ENCODE assay signal across 9 mouse cellular contexts in genomic region chr13:91093610-91094009, GRCm38 (mm10).
DNase-seq lines count a peak whose midpoint lies in the region; ATAC-seq and TF ChIP-seq lines count a peak whose summit lies in the region.
"Had no signal": no experiment of that assay in that cellular context is flagged by ENCODE, and none has a peak within 500 bp of the region (broad histone marks: within the 10 kb centered on the region; RNA-seq: fewer than 3 reads in every experiment).

No protein-coding gene starts in this region.

- no peaks in the 10 kb centered on the region for H3K9me3 ChIP-seq in midbrain, embryonic 14.5 days (ENCODE audit: control insufficient read depth, low read length)

- DNase-seq in layer of hippocampus, adult 2 months (ENCODE audit: low spot score in 2 of 2) = no peak
- DNase-seq in layer of hippocampus, adult 18-20 months (ENCODE audit: low spot score in 2 of 2) = no peak
- peak; percentile 29 for DNase-seq in forelimb bud, embryonic 11.5 days (ENCODE audit: low read depth, low spot score)
- DNase-seq in midbrain, embryonic 14.5 days = peak; percentile 24
- no peak for DNase-seq in frontal cortex, postnatal 36 days (ENCODE audit: low spot score in 2 of 2)
- DNase-seq in adrenal gland, postnatal 36 days = no peak
- no peak for DNase-seq in spleen, postnatal 36 days (ENCODE audit: low spot score in 2 of 2)

- ATAC-seq in activated CD4-positive, CD25-positive, alpha-beta regulatory T cell, adult 4 months = peak; percentile 47
- no peak for ATAC-seq in midbrain, embryonic 14.5 days (ENCODE audit: low FRiP score, low TSS enrichment)

- peaks cover 8% of the 10 kb centered on the region; the same call in 1 of the 2 replicates for H3K4me1 ChIP-seq in midbrain, embryonic 14.5 days (ENCODE audit: control insufficient read depth, insufficient read depth, low read length)

- no peaks in the 10 kb centered on the region for H3K36me3 ChIP-seq in midbrain, embryonic 14.5 days (ENCODE audit: control insufficient read depth, insufficient read depth, low read length)

- H3K9ac ChIP-seq in midbrain, embryonic 14.5 days (replicated peaks; ENCODE audit: low read length) = no peak overlapping the region

- H3K27me3 ChIP-seq in midbrain, embryonic 14.5 days (ENCODE audit: control insufficient read depth, insufficient read depth, low read length) = no peaks in the 10 kb centered on the region

- no peak for TF ChIP-seq CTCF in layer of hippocampus, adult 2 months (conservative IDR thresholded peaks at IDR 0.05)

- H3K4me2 ChIP-seq in midbrain, embryonic 14.5 days (ENCODE audit: low read length) = no peak overlapping the region

- WGBS in midbrain, embryonic 14.5 days = 11% methylated on average over 1 of the region's 1 CpGs

- no peak overlapping the region for H3K4me3 ChIP-seq in layer of hippocampus, adult 2 months
- no peak overlapping the region for H3K4me3 ChIP-seq in midbrain, embryonic 14.5 days (replicated peaks; ENCODE audit: low read depth, low read length)

- H3K27ac ChIP-seq in layer of hippocampus, adult 2 months = peak overlapping the region; percentile 43; the same call in 1 of the 2 replicates
- H3K27ac ChIP-seq in midbrain, embryonic 14.5 days (replicated peaks; ENCODE audit: low read depth, low read length) = no peak overlapping the region
- H3K27ac ChIP-seq: macrophage had no signal

Comparison
In these comparisons a context has a peak if more than half of its experiments do, and no peak if none do; other contexts are left out.
1. DNase-seq: peak in forelimb bud, embryonic 11.5 days (single experiment) and midbrain, embryonic 14.5 days (single experiment); none in layer of hippocampus, adult 2 months (0 of 2), layer of hippocampus, adult 18-20 months (0 of 2), frontal cortex, postnatal 36 days (0 of 2), adrenal gland, postnatal 36 days (0 of 2) and spleen, postnatal 36 days (0 of 2).